Mouse (Mus musculus): ENCODE measurements around the gene Mvp.

DNA sequence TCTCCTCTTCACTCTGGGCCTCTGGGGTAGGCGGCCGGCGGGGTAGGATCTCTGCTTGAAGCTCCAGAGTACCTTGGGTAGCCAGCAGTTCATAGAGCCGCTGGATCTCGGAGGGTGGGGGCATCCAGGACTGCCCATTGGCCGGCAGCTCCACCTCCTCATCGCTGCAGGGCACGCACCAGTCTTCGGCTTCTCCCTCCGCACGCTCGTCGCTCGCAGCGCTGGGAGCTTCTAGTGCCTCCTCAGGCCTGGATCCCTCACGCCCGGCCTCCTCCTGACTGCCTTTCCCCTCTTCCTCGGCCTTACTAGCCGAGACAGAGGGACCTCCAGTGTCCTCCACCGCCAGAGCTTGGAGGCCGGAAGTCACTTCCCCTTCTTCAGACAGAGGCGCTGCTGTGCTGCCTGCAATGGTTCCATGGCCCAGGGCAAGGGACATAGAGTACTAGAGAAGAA lies 2.1 kb upstream of the Mvp start:
- no peak for TF ChIP-seq CTCF (IDR thresholded peaks at IDR 0.05; ENCODE audit: extremely low read depth, insufficient read length, insufficient replicate concordance, low read depth, low read length)
- TF ChIP-seq POLR2A (IDR thresholded peaks at IDR 0.05; ENCODE audit: low read depth, low read length) = no peak; the same call in 1 of the 2 replicates
